9 mouse cellular contexts compared by ENCODE assay signal in the genomic region with DNA sequence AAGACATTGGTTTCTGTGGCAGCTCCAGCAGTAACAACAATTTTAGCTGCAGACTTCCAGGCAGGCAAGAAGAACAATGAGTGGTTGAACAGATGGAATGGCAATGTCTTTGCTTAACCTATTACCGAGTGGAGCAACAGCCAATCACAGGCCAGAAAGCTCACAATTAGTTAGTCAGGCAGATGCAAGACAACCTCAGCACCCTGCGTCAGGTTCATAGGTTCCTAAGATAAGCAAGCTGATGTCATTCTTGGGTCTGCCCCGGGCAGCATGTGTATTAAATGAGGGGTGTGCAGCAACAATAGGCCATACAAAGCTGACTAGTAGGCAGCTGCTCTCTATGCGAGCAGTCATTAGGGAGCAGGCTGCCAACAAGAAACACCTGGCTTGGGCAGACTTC. TPM values are rescaled to one million over a fixed set of nuclear protein-coding genes. Genes with fewer than 3 reads are reported as not detected.
A peak's percentile ranks its signal among the peaks of the same experiment; 100 is the strongest.
DNase-seq lines count a peak whose midpoint lies in the region; ATAC-seq and TF ChIP-seq lines count a peak whose summit lies in the region.
"Had no signal": no experiment of that assay in that cellular context is flagged by ENCODE, and none has a peak within 500 bp of the region (broad histone marks: within the 10 kb centered on the region; RNA-seq: fewer than 3 reads in every experiment).

No protein-coding gene starts in this region.

- no peak for ATAC-seq in heart, embryonic 13.5 days (ENCODE audit: extremely low read depth, insufficient number of reproducible peaks, low FRiP score, low TSS enrichment)
- no peak for ATAC-seq in heart, embryonic 11.5 days (replicated peaks; ENCODE audit: insufficient number of reproducible peaks, low FRiP score, low TSS enrichment)
- peak; percentile 85 for ATAC-seq in intestine, embryonic 14.5 days (replicated peaks; ENCODE audit: low FRiP score, low TSS enrichment, low read depth)
- ATAC-seq in neural tube, embryonic 13.5 days (ENCODE audit: low read depth), result peak; percentile 81

- intact Hi-C loops in left cerebral cortex, postnatal 36 days (cut with DNase I), result no loop called here

- peak; percentile 57 for DNase-seq in forebrain, embryonic 10.5 days (ENCODE audit: extremely low spot score, low spot score)
- peak; percentile 59 for DNase-seq in intestine, embryonic 14.5 days (ENCODE audit: low spot score)
- DNase-seq in cerebellum, adult 2 months, result no peak
- DNase-seq in B cell, adult 2 months, result no peak
- DNase-seq in left cerebral cortex, postnatal 36 days (ENCODE audit: low spot score in 2 of 2), result no peak

- no peaks in the 10 kb centered on the region for H3K9me3 ChIP-seq in heart, embryonic 13.5 days
- no peaks in the 10 kb centered on the region for H3K9me3 ChIP-seq in heart, embryonic 11.5 days (replicated peaks; ENCODE audit: control insufficient read depth, low read length)
- no peaks in the 10 kb centered on the region for H3K9me3 ChIP-seq in forebrain, embryonic 10.5 days
- no peaks in the 10 kb centered on the region for H3K9me3 ChIP-seq in intestine, embryonic 14.5 days (ENCODE audit: control insufficient read depth, low read length)
- no peaks in the 10 kb centered on the region for H3K9me3 ChIP-seq in neural tube, embryonic 13.5 days
- H3K9me3 ChIP-seq: lung, embryonic 15.5 days had no signal

- H3K9ac ChIP-seq in heart, embryonic 13.5 days, result no peak overlapping the region
- H3K9ac ChIP-seq in heart, embryonic 11.5 days (ENCODE audit: low read depth, low read length), result no peak overlapping the region
- H3K9ac ChIP-seq in intestine, embryonic 14.5 days (ENCODE audit: low read length), result no peak overlapping the region
- peak overlapping the region; percentile 60 for H3K9ac ChIP-seq in neural tube, embryonic 13.5 days
- H3K9ac ChIP-seq: lung, embryonic 15.5 days had no signal

- peak overlapping the region; percentile 16 for H3K4me2 ChIP-seq in heart, embryonic 13.5 days
- no peak overlapping the region for H3K4me2 ChIP-seq in heart, embryonic 11.5 days
- no peak overlapping the region for H3K4me2 ChIP-seq in intestine, embryonic 14.5 days (ENCODE audit: low read length)
- H3K4me2 ChIP-seq in neural tube, embryonic 13.5 days, result peak overlapping the region; percentile 56
- H3K4me2 ChIP-seq: lung, embryonic 15.5 days had no signal

- peaks cover 36% of the 10 kb centered on the region for H3K4me1 ChIP-seq in heart, embryonic 13.5 days
- H3K4me1 ChIP-seq in heart, embryonic 11.5 days (ENCODE audit: control insufficient read depth, insufficient read depth, low read length), result peaks cover 6% of the 10 kb centered on the region; the same call in 1 of the 2 replicates
- peaks cover 91% of the 10 kb centered on the region for H3K4me1 ChIP-seq in forebrain, embryonic 10.5 days
- no peaks in the 10 kb centered on the region for H3K4me1 ChIP-seq in intestine, embryonic 14.5 days (replicated peaks; ENCODE audit: control insufficient read depth, insufficient read depth, low read length)
- H3K4me1 ChIP-seq in neural tube, embryonic 13.5 days (replicated peaks), result peaks cover 70% of the 10 kb centered on the region
- H3K4me1 ChIP-seq in cerebellum, adult 2 months (ENCODE audit: control insufficient read depth, insufficient read depth, low read length), result no peaks in the 10 kb centered on the region

- peak overlapping the region; percentile 13 for H3K27ac ChIP-seq in heart, embryonic 13.5 days (replicated peaks)
- no peak overlapping the region for H3K27ac ChIP-seq in heart, embryonic 11.5 days (ENCODE audit: low read depth, low read length)
- peak overlapping the region; percentile 88 for H3K27ac ChIP-seq in forebrain, embryonic 10.5 days
- peak overlapping the region; percentile 36; the same call in 1 of the 2 replicates for H3K27ac ChIP-seq in intestine, embryonic 14.5 days (ENCODE audit: low read depth)
- peak overlapping the region; percentile 86 for H3K27ac ChIP-seq in neural tube, embryonic 13.5 days (replicated peaks)
- H3K27ac ChIP-seq in cerebellum, adult 2 months (ENCODE audit: insufficient read depth, low read length), result no peak overlapping the region
- H3K27ac ChIP-seq: lung, embryonic 15.5 days had no signal

- TF ChIP-seq CTCF in cerebellum, adult 2 months (IDR thresholded peaks at IDR 0.05; ENCODE audit: borderline replicate concordance, insufficient read depth, low read depth, low read length), result no peak

- no peak for TF ChIP-seq POLR2A in cerebellum, adult 2 months (IDR thresholded peaks at IDR 0.05; ENCODE audit: borderline replicate concordance, insufficient read depth, low read length)

- no peaks in the 10 kb centered on the region for H3K27me3 ChIP-seq in heart, embryonic 13.5 days (replicated peaks)
- H3K27me3 ChIP-seq in heart, embryonic 11.5 days (ENCODE audit: control insufficient read depth, insufficient read depth, low read length), result no peaks in the 10 kb centered on the region
- H3K27me3 ChIP-seq in forebrain, embryonic 10.5 days (ENCODE audit: poor library complexity, severe bottlenecking), result no peaks in the 10 kb centered on the region
- H3K27me3 ChIP-seq in intestine, embryonic 14.5 days (replicated peaks; ENCODE audit: control insufficient read depth, insufficient read depth, low read length), result no peaks in the 10 kb centered on the region
- H3K27me3 ChIP-seq in neural tube, embryonic 13.5 days, result no peaks in the 10 kb centered on the region
- no peaks in the 10 kb centered on the region for H3K27me3 ChIP-seq in cerebellum, adult 2 months (ENCODE audit: control insufficient read depth, insufficient read depth, low read length)
- H3K27me3 ChIP-seq: lung, embryonic 15.5 days had no signal

- H3K4me3 ChIP-seq in heart, embryonic 13.5 days, result peak overlapping the region; percentile 2; the same call in 1 of the 2 replicates
- H3K4me3 ChIP-seq in heart, embryonic 11.5 days (ENCODE audit: low read depth, low read length), result no peak overlapping the region
- peak overlapping the region; percentile 51 for H3K4me3 ChIP-seq in forebrain, embryonic 10.5 days
- H3K4me3 ChIP-seq in intestine, embryonic 14.5 days (ENCODE audit: low read depth, low read length), result no peak overlapping the region
- peak overlapping the region; percentile 41 for H3K4me3 ChIP-seq in neural tube, embryonic 13.5 days
- H3K4me3 ChIP-seq in cerebellum, adult 2 months (replicated peaks; ENCODE audit: insufficient read depth, low read depth, low read length), result no peak overlapping the region
- H3K4me3 ChIP-seq: lung, embryonic 15.5 days had no signal

- 34% methylated on average over 4 of the region's 4 CpGs for WGBS in heart, embryonic 13.5 days
- 40% methylated on average over 4 of the region's 4 CpGs for WGBS in heart, embryonic 11.5 days (ENCODE audit: insufficient replicate concordance)
- WGBS in forebrain, embryonic 10.5 days, result 12% methylated on average over 4 of the region's 4 CpGs
- 47% methylated on average over 4 of the region's 4 CpGs for WGBS in intestine, embryonic 14.5 days
- 14% methylated on average over 4 of the region's 4 CpGs for WGBS in neural tube, embryonic 13.5 days
- 37% methylated on average over 4 of the region's 4 CpGs for WGBS in cerebellum, adult 2 months

- peaks cover 1% of the 10 kb centered on the region; the same call in 1 of the 2 replicates for H3K36me3 ChIP-seq in heart, embryonic 13.5 days
- H3K36me3 ChIP-seq in heart, embryonic 11.5 days (ENCODE audit: control insufficient read depth, insufficient read depth, low read length), result no peaks in the 10 kb centered on the region
- peaks cover 3% of the 10 kb centered on the region for H3K36me3 ChIP-seq in forebrain, embryonic 10.5 days (replicated peaks)
- H3K36me3 ChIP-seq in intestine, embryonic 14.5 days (ENCODE audit: control insufficient read depth, insufficient read depth, low read length), result no peaks in the 10 kb centered on the region
- no peaks in the 10 kb centered on the region for H3K36me3 ChIP-seq in neural tube, embryonic 13.5 days
- H3K36me3 ChIP-seq: lung, embryonic 15.5 days had no signal

RNA-seq across cellular contexts. Expression of a gene that starts 19.1 kb away (rescaled TPM):
- 2.4 and 2.5 TPM in 2 replicates for polyA plus RNA-seq in heart, embryonic 13.5 days (2015; fragmentation: Nextera tagmentation; extraction: Ambion mirVana)
- polyA plus RNA-seq in heart, embryonic 11.5 days (2014; fragmentation: Nextera tagmentation; extraction: Ambion mirVana), result 3.8 and 4.3 TPM in 2 replicates
- polyA plus RNA-seq in forebrain, embryonic 10.5 days (2016; fragmentation: Nextera tagmentation; extraction: Ambion mirVana), result 5.8 and 6.0 TPM in 2 replicates
- polyA plus RNA-seq in intestine, embryonic 14.5 days (2014; fragmentation: Nextera tagmentation; extraction: Ambion mirVana), result 4.0 and 4.2 TPM in 2 replicates
- polyA plus RNA-seq in neural tube, embryonic 13.5 days (2015; fragmentation: Nextera tagmentation; extraction: Ambion mirVana), result 4.7 and 5.8 TPM in 2 replicates
- polyA plus RNA-seq in cerebellum, adult 2 months (2012; rRNA removed), result 6.6 and 6.7 TPM in 2 replicates
- total RNA-seq in left cerebral cortex, postnatal 36 days (2021), result 10 to 100 TPM; 11.5 to 12.9 TPM

Comparison
In these comparisons a context has a peak if more than half of its experiments do, and no peak if none do; other contexts are left out.
1. H3K27ac ChIP-seq: peak in heart, embryonic 13.5 days (single experiment), forebrain, embryonic 10.5 days (single experiment), intestine, embryonic 14.5 days (single experiment) and neural tube, embryonic 13.5 days (single experiment); none in heart, embryonic 11.5 days (single experiment) and cerebellum, adult 2 months (single experiment).
2. H3K4me2 ChIP-seq: peak in heart, embryonic 13.5 days (single experiment) and neural tube, embryonic 13.5 days (single experiment); none in heart, embryonic 11.5 days (single experiment) and intestine, embryonic 14.5 days (single experiment).
3. H3K4me3 ChIP-seq: peak in heart, embryonic 13.5 days (single experiment), forebrain, embryonic 10.5 days (single experiment) and neural tube, embryonic 13.5 days (single experiment); none in heart, embryonic 11.5 days (single experiment), intestine, embryonic 14.5 days (single experiment) and cerebellum, adult 2 months (single experiment).
4. ATAC-seq: peak in intestine, embryonic 14.5 days (single experiment) and neural tube, embryonic 13.5 days (single experiment); none in heart, embryonic 13.5 days (single experiment) and heart, embryonic 11.5 days (single experiment).
5. DNase-seq: peak in forebrain, embryonic 10.5 days (single experiment) and intestine, embryonic 14.5 days (single experiment); none in cerebellum, adult 2 months (0 of 2), B cell, adult 2 months (0 of 2) and left cerebral cortex, postnatal 36 days (0 of 2).